Mouse (Mus musculus): ENCODE results near the gene Cxcl9. TPM values are rescaled to one million over a fixed set of nuclear protein-coding genes. Genes with fewer than 3 reads are reported as not detected.

The Cxcl9 gene
- polyA plus RNA-seq (2015; fragmentation: Nextera tagmentation; extraction: Ambion mirVana) = not detected in 2 replicates

DNA sequence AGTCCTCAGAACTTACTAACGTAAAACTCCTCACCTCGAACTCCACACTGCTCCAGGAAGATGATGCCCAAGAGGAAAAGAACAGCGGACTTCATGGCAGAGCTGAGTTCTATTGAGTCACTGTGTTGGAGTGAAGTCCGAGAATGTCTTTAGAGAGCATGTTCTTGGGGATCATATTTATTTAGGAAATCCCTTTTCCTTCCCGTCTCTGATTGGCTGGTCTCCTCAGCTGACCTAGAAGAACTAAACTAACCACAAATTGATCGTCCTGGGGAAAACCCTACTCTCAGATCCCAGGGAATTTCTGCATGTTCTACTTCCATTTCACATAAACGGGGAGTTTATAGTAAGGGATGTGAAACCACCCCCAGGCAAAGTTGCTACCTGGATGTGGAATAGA is at the start of gene Cxcl9:
Gene Cxcl9, minus strand, starts transcription at position 151 of the 400 bp plus-strand sequence.
- Histone ChIP-seq H3K4me1 (no peaks in the 10 kb centered on the region), H3K9ac (no peak within 1 kb of the TSS), H3K27ac (no peak within 1 kb of the TSS), H3K4me2 (no peak within 1 kb of the TSS), H3K36me3 (ENCODE audit: poor library complexity, severe bottlenecking) (no peaks in the 10 kb centered on the region), H3K9me3 (replicated peaks) (no peaks in the 10 kb centered on the region), H3K27me3 (no peaks in the 10 kb centered on the region), H3K4me3 (no peak within 1 kb of the TSS)
- WGBS = 89% methylated on average over 7 of the region's 7 CpGs
- ATAC-seq = no peak

DNA sequence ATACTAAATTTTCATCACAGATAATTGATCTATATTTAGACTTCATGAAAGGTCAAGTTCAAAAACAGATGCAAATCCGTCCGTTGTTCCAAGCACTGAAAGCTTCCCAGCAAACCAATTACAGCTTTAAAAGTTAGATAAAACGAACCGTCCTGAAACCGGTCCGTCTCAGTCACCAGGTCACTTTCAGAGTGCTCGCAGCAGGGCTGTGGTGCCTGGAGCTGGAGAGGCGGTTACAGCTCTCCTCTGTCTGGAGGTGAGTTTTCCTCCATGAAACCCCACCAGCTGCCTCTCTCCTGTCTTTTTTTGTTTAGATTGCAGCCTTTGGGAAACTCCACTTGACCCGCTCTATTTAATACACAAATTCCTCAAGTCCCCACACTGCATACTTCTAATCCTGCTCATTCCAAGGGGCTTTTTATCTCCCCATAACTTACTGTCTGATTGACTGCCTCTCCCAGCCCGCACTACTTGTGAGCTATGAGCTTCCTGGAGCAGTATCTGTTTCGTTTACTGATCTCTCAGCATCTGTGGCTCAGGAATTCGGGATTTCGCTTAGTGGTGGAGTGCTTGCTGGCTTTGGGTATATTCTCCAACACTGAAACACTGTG is 49.0 kb upstream of the Cxcl9 start:
- H3K4me2 ChIP-seq = peak overlapping the region; percentile 12; the same call in 1 of the 2 replicates
- ATAC-seq = no peak
- 33% methylated on average over 13 of the region's 13 CpGs for WGBS
- no peak overlapping the region for H3K4me3 ChIP-seq
- H3K36me3 ChIP-seq (ENCODE audit: poor library complexity, severe bottlenecking) = no peaks in the 10 kb centered on the region
- H3K4me1 ChIP-seq = peaks cover 14% of the 10 kb centered on the region
- no peak overlapping the region for H3K27ac ChIP-seq
- no peaks in the 10 kb centered on the region for H3K27me3 ChIP-seq
- H3K9ac ChIP-seq = no peak overlapping the region
- H3K9me3 ChIP-seq (replicated peaks) = no peaks in the 10 kb centered on the region

DNA sequence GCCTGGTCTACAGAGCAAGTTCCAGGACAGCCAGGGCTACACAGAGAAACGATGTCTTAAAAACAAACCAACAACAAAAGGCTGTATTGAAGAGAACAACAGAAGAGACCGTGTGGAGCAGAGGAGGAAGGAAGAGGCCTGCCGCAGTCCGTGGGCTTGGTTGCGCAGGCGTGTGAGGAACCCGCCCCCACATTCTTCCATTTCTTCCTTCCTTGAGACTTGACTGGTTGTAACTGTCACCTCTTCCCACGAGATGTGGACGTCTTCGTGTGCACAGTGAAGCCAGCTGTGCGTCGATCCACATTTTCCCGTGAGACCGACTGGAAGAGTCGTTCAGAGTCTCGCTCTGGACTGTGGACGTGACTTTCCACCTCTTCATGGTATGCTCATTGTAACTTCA is 47.5 kb upstream of the Cxcl9 start:
- no peak overlapping the region for H3K4me2 ChIP-seq
- H3K9ac ChIP-seq = no peak overlapping the region
- H3K36me3 ChIP-seq (ENCODE audit: poor library complexity, severe bottlenecking) = no peaks in the 10 kb centered on the region
- no peak overlapping the region for H3K27ac ChIP-seq
- H3K4me3 ChIP-seq = no peak overlapping the region
- 87% methylated on average over 17 of the region's 17 CpGs for WGBS
- H3K9me3 ChIP-seq (replicated peaks) = no peaks in the 10 kb centered on the region
- peaks cover 25% of the 10 kb centered on the region for H3K4me1 ChIP-seq
- no peaks in the 10 kb centered on the region for H3K27me3 ChIP-seq
- no peak for ATAC-seq

- no peak for ATAC-seq
- Histone ChIP-seq H3K27ac (no peak overlapping the region), H3K4me3 (no peak overlapping the region), H3K36me3 (ENCODE audit: poor library complexity, severe bottlenecking) (no peaks in the 10 kb centered on the region), H3K27me3 (no peaks in the 10 kb centered on the region), H3K9ac (no peak overlapping the region), H3K4me1 (peaks cover 25% of the 10 kb centered on the region), H3K4me2 (no peak overlapping the region), H3K9me3 (replicated peaks) (no peaks in the 10 kb centered on the region)
- WGBS = 81% methylated on average over 6 of the region's 6 CpGs
These were observed 46.9 kb upstream of the Cxcl9 start for GRCm38 (mm10) chr5:92374721-92375142.

GRCm38 (mm10) chr5:92372605-92373004 is 44.7 kb upstream of the Cxcl9 start:
- Histone ChIP-seq H3K9me3 (replicated peaks) (no peaks in the 10 kb centered on the region), H3K27ac (no peak overlapping the region), H3K4me1 (peaks cover 31% of the 10 kb centered on the region), H3K4me2 (no peak overlapping the region), H3K9ac (no peak overlapping the region), H3K4me3 (no peak overlapping the region), H3K27me3 (no peaks in the 10 kb centered on the region), H3K36me3 (ENCODE audit: poor library complexity, severe bottlenecking) (no peaks in the 10 kb centered on the region)
- ATAC-seq = no peak
- WGBS = 80% methylated on average over 2 of the region's 2 CpGs

- H3K4me2 ChIP-seq = no peak overlapping the region
- H3K4me1 ChIP-seq = peaks cover 20% of the 10 kb centered on the region; the same call in 1 of the 2 replicates
- H3K4me3 ChIP-seq = no peak overlapping the region
- WGBS = 46% methylated on average over 14 of the region's 14 CpGs
- no peaks in the 10 kb centered on the region for H3K9me3 ChIP-seq (replicated peaks)
- peak overlapping the region; percentile 23; the same call in 1 of the 2 replicates for H3K27ac ChIP-seq
- H3K27me3 ChIP-seq = no peaks in the 10 kb centered on the region
- peak; percentile 53; the same call in 1 of the 2 replicates for ATAC-seq
- H3K9ac ChIP-seq = no peak overlapping the region
- no peaks in the 10 kb centered on the region for H3K36me3 ChIP-seq (ENCODE audit: poor library complexity, severe bottlenecking)
These were observed 43.6 kb upstream of the Cxcl9 start for GRCm38 (mm10) chr5:92371361-92371976.

- H3K4me3 ChIP-seq = no peak overlapping the region
- H3K4me1 ChIP-seq = peaks cover 18% of the 10 kb centered on the region; the same call in 1 of the 2 replicates
- H3K27ac ChIP-seq = peak overlapping the region; percentile 23; the same call in 1 of the 2 replicates
- no peak overlapping the region for H3K4me2 ChIP-seq
- ATAC-seq = no peak
- 0 out of 2 replicates have a peak overlapping the region, but pooled peaks have one; percentile 16 for H3K9ac ChIP-seq
- WGBS = 85% methylated on average over 6 of the region's 6 CpGs
- H3K27me3 ChIP-seq = no peaks in the 10 kb centered on the region
- H3K9me3 ChIP-seq (replicated peaks) = no peaks in the 10 kb centered on the region
- no peaks in the 10 kb centered on the region for H3K36me3 ChIP-seq (ENCODE audit: poor library complexity, severe bottlenecking)
These were observed 43.0 kb upstream of the Cxcl9 start for GRCm38 (mm10) chr5:92370891-92371290.

DNA sequence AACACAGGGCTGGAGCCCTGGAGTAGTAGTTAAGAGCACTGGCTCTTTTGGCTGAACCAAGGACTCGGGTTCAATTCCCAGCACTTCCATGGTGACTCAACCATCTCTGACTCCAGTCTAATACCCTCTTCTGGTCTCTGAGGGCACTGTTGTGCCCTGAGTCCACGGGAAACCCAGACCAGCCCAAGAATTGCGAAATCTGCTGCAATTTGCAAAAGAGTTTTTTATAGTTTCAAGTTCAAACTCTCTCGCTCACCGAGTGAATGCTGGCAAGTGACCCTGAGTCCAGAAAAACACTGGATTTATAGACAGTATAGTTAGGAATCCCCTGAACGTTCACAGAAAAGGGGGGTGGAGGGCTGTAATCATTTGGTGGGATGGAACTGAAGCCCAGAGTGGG is 42.5 kb upstream of the Cxcl9 start:
- no peaks in the 10 kb centered on the region for H3K9me3 ChIP-seq (replicated peaks)
- H3K27me3 ChIP-seq = no peaks in the 10 kb centered on the region
- WGBS = 83% methylated on average over 6 of the region's 6 CpGs
- peaks cover 18% of the 10 kb centered on the region; the same call in 1 of the 2 replicates for H3K4me1 ChIP-seq
- no peak for ATAC-seq
- H3K27ac ChIP-seq = no peak overlapping the region
- H3K4me3 ChIP-seq = no peak overlapping the region
- H3K9ac ChIP-seq = no peak overlapping the region
- no peaks in the 10 kb centered on the region for H3K36me3 ChIP-seq (ENCODE audit: poor library complexity, severe bottlenecking)
- H3K4me2 ChIP-seq = no peak overlapping the region

GRCm38 (mm10) chr5:92369151-92369994 is 41.5 kb upstream of the Cxcl9 start:
- Histone ChIP-seq H3K27ac (no peak overlapping the region), H3K27me3 (no peaks in the 10 kb centered on the region), H3K4me1 (peaks cover 18% of the 10 kb centered on the region; the same call in 1 of the 2 replicates), H3K36me3 (ENCODE audit: poor library complexity, severe bottlenecking) (no peaks in the 10 kb centered on the region), H3K9ac (no peak overlapping the region), H3K4me2 (no peak overlapping the region), H3K4me3 (no peak overlapping the region), H3K9me3 (replicated peaks) (no peaks in the 10 kb centered on the region)
- WGBS = 74% methylated on average over 13 of the region's 13 CpGs
- ATAC-seq = peak; percentile 92

- Histone ChIP-seq H3K4me3 (no peak overlapping the region), H3K27ac (no peak overlapping the region), H3K9ac (no peak overlapping the region), H3K27me3 (no peaks in the 10 kb centered on the region), H3K4me2 (no peak overlapping the region), H3K9me3 (replicated peaks) (no peaks in the 10 kb centered on the region), H3K4me1 (peaks cover 18% of the 10 kb centered on the region; the same call in 1 of the 2 replicates), H3K36me3 (ENCODE audit: poor library complexity, severe bottlenecking) (no peaks in the 10 kb centered on the region)
- no peak for ATAC-seq
- 79% methylated on average over 10 of the region's 10 CpGs for WGBS
These were observed 40.5 kb upstream of the Cxcl9 start for GRCm38 (mm10) chr5:92368392-92368791.

- Histone ChIP-seq H3K36me3 (ENCODE audit: poor library complexity, severe bottlenecking) (no peaks in the 10 kb centered on the region), H3K27ac (no peak overlapping the region), H3K9me3 (replicated peaks) (no peaks in the 10 kb centered on the region), H3K4me2 (no peak overlapping the region), H3K4me3 (no peak overlapping the region), H3K4me1 (peaks cover 16% of the 10 kb centered on the region; the same call in 1 of the 2 replicates), H3K9ac (no peak overlapping the region), H3K27me3 (no peaks in the 10 kb centered on the region)
- ATAC-seq = no peak
- 84% methylated on average over 6 of the region's 6 CpGs for WGBS
These were observed 38.7 kb upstream of the Cxcl9 start for GRCm38 (mm10) chr5:92366565-92366964.

All from forebrain, embryonic 13.5 days (tissue).